Mouse (Mus musculus) spleen, postnatal 10 days (tissue): Measurements from ENCODE around the gene Hkdc1.
"Not testable (repeated sequence)": the region's sequence is repeated elsewhere in the genome, so short reads cannot be mapped to it uniquely, and the experiment has no call there.

Experiments used
- DNase-seq, 2 experiments: peaks; one replicate each; pipeline ENCODE4 v3.0.0; 2021 to 2022; ENCODE audit warnings: low spot score in 2 of 2

The Hkdc1 gene

GRCm38 (mm10) chr10:62422255-62422654 is at the start of gene Hkdc1:
Gene Hkdc1, minus strand, starts transcription at chr10:62422491.
- no peak for DNase-seq

- DNase-seq = no peak
These were observed 48.8 kb upstream of the Hkdc1 start for GRCm38 (mm10) chr10:62471105-62471504.

- DNase-seq = no peak
These were observed 47.4 kb upstream of the Hkdc1 start for GRCm38 (mm10) chr10:62469736-62470135.

GRCm38 (mm10) chr10:62461321-62461720 is 39.0 kb upstream of the Hkdc1 start:
- no peak for DNase-seq

GRCm38 (mm10) chr10:62452001-62452400 is 29.7 kb upstream of the Hkdc1 start:
- not testable (repeated sequence) for DNase-seq

- no peak for DNase-seq
These were observed 28.0 kb upstream of the Hkdc1 start for GRCm38 (mm10) chr10:62450280-62450640.

GRCm38 (mm10) chr10:62449364-62450279 is 27.3 kb upstream of the Hkdc1 start, which contains the start of the genes 4930507D05Rik and Supv3l1:
Gene 4930507D05Rik, plus strand, starts transcription at chr10:62449489.
Gene Supv3l1, minus strand, starts transcription at chr10:62449738.
- DNase-seq = peak; percentile 96 to 97

- no peak for DNase-seq
These were observed 8.1 kb upstream of the Hkdc1 start for GRCm38 (mm10) chr10:62430427-62430826.

GRCm38 (mm10) chr10:62425081-62425871 is 3.0 kb upstream of the Hkdc1 start:
- DNase-seq = no peak

- no peak for DNase-seq
These were observed 1.2 kb downstream of the Hkdc1 start for GRCm38 (mm10) chr10:62421127-62421526.

- DNase-seq = no peak
These were observed 1.9 kb downstream of the Hkdc1 start for GRCm38 (mm10) chr10:62420399-62420798.

DNA sequence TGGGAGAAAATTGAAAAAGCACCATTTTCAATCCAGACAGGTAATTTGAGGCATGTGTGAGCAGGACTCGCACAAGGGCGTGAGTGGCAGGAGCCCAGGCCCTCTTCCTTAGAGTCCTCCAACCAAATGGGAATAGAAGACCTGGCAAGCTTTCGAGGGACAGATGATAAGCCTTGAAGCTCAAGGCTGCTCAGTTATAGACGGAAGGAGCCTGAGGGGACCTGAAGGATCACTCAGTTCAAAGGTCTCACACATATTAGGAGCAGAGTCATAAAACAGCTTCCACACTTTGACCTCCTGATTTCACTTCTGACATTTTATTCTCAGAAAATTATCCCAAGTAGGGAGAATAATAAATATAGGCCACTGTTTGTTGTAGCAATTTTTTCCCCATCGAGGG is 2.9 kb downstream of the Hkdc1 start:
- DNase-seq = no peak

GRCm38 (mm10) chr10:62418831-62419356 is 3.4 kb downstream of the Hkdc1 start:
- no peak for DNase-seq

DNA sequence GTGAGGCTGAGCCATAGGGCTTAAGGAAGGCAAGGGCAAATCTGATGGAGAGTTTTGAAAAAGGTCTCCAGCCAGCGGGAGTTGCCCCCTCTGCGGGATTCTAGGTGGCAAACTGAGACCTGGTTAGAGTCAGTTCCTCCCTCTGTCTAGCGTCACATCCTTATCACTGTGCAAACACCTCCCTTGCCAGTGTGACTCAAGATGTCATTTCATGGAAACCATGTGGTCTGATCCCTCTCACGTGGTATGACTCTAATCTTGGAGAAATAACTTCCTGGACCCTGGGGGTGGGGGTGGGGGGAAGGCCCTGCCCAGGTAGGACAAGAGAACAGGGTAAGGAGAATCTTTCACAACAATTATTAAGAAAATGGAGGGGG is 8.7 kb downstream of the Hkdc1 start:
- no peak for DNase-seq

DNA sequence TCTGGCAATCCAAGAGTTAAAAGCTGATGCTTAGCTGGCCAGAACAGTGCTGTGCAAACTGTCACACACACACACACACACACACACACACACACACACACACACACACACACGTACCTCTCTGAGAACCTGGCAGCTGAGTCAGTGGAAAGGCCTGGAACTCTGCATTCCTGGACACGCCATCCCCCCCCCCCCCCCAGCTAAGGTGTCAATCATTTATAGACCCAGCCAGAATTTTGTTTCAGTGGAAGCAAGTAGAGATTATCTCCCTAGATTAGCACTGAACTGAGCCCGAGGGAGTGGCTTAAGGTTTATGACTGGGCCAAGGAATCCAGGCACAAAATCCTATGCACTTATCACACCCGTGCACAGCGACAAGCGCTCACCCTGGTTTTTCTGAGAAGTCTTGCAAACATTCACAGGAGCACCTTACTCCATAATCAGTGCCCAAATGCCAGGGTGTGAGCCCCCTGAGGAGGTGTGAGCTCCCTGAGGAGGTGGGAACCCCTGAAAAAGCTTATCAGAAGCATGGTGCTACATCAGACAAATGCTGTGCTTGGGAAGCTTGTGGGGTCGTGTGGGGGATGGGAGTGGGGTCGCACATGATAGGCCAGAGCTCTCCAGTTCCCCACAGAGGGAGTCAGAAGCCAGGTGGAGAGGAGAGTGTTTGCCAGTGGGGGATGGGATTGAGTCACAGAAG is 9.2 kb downstream of the Hkdc1 start:
- no peak for DNase-seq

DNA sequence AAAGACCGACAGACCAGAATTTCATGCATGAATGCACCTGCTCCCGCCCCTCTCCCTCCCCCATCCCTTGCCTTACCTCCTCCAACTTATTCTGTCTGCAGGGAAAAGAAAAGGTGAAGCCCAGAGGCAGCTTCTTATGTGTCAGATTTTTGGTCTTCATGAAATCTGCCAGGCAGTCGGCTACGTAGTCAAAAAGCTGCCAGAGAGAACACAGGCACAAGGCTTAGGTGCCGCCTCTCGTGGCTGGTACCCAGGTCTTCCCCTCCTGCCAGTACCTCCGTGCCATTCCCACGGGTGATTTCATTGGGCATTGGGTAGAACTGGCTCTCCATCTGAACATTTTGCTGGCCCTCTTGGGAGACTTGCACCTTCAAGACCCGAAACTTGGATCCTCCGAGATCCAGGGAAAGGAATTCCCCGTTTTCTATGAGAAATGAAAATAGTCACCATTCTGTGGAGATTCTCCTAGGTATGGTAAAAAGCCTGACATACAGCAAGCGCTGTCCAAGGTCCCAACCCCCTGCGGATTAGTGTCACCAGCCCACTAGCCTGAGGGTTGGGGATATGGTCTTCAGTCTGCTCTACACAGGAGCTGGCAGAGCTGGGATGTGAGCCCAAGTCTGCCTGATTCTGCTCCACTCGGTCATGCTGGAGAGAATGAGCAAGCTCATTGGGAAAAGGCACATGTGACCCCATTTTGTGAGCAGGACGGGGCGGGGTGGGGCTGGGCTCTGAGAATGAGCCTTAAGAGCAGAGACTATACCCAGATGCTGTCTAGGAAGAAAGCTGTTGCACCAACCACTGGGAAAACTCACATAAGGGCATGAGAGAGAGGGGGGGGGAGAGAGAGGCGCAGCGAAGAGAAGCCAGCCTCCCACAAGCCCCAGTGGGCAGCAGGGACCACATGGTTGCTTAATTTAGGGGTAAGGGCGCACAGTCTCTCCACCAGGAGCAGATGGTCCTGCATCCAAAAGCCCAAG is 10.6 kb downstream of the Hkdc1 start:
- DNase-seq = no peak

DNA sequence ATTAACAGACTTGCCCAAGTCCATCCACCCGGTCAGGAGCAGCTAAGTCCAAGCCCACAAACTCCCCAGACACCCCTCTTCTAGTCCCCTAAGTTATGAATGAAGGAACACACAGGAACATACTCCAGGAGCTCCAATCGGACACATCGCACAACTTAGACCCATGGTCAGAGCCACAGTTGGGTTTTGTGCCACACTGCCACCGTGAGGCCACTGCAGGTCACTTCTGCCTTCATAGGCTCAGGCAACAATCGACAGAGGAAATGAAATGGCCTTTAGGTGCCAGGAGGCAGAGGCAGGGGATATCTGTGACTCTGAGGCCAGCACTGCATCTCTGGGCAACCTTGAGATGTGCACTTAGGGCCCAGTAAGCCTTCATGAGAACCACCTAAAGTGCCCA is 11.3 kb downstream of the Hkdc1 start:
- DNase-seq = peak; percentile 31 to 74

- no peak for DNase-seq
These were observed 17.4 kb downstream of the Hkdc1 start for GRCm38 (mm10) chr10:62404901-62405300.

GRCm38 (mm10) chr10:62401641-62402111 is 20.6 kb downstream of the Hkdc1 start:
- DNase-seq = no peak

DNA sequence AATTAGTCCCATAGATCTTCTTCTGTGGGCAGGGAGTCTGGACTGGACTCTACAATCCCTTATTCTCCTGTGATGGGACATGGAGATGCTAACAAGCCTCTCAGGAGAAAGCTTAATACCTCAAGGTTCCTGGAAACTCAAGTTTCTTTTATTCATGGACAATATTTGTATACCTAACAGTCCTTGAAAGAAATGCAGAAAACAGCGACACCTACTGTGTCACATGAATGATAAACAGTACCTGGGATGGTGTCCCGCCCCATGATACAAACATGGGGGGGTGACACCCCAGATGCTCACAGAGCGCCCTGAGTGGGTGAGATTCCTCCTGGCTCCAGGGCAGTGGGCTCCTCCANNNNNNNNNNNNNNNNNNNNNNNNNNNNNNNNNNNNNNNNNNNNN is 39.3 kb downstream of the Hkdc1 start:
- no peak for DNase-seq
